Mouse (Mus musculus): ENCODE results near the gene Rarres1. TPM values are rescaled to one million over a fixed set of nuclear protein-coding genes. Genes with fewer than 3 reads are reported as not detected.

The Rarres1 gene
- total and polyA plus RNA-seq, 2 experiments from 2014 or later, result 0.58 to 2.7 TPM

- no peak overlapping the region for H3K4me2 ChIP-seq (ENCODE audit: low read depth, low read length)
- H3K27me3 ChIP-seq (ENCODE audit: insufficient read depth, low read length), result no peaks in the 10 kb centered on the region
- 44% methylated on average over 4 of the region's 4 CpGs for WGBS
- no peaks in the 10 kb centered on the region for H3K9me3 ChIP-seq (ENCODE audit: low read length)
- peak; percentile 53 for DNase-seq (ENCODE audit: low spot score)
- H3K9ac ChIP-seq (replicated peaks; ENCODE audit: low read length), result no peak overlapping the region
- peak; percentile 44; the same call in 1 of the 2 replicates for ATAC-seq
- no peaks in the 10 kb centered on the region for H3K36me3 ChIP-seq (ENCODE audit: insufficient read depth, low read length)
- TF ChIP-seq CTCF (IDR thresholded peaks at IDR 0.05; ENCODE audit: low read depth), result no peak
- H3K4me3 ChIP-seq (ENCODE audit: low read length), result no peak overlapping the region
- H3K4me1 ChIP-seq (ENCODE audit: insufficient read depth, low read length), result no peaks in the 10 kb centered on the region
- no peak overlapping the region for H3K27ac ChIP-seq
Measured at GRCm38 (mm10) chr3:67553281-67553680, 38.0 kb upstream of the Rarres1 start.

GRCm38 (mm10) chr3:67551193-67551592 is 35.9 kb upstream of the Rarres1 start:
- DNase-seq (ENCODE audit: low spot score) (no peak), ATAC-seq (no peak)
- no peak overlapping the region for H3K4me3 ChIP-seq (ENCODE audit: low read length)
- no peak overlapping the region for H3K4me2 ChIP-seq (ENCODE audit: low read depth, low read length)
- no peaks in the 10 kb centered on the region for H3K36me3 ChIP-seq (ENCODE audit: insufficient read depth, low read length)
- H3K4me1 ChIP-seq (ENCODE audit: insufficient read depth, low read length), result no peaks in the 10 kb centered on the region
- H3K27ac ChIP-seq, result no peak overlapping the region
- H3K9me3 ChIP-seq (ENCODE audit: low read length), result no peaks in the 10 kb centered on the region
- H3K27me3 ChIP-seq (ENCODE audit: insufficient read depth, low read length), result no peaks in the 10 kb centered on the region
- no peak for TF ChIP-seq CTCF (IDR thresholded peaks at IDR 0.05; ENCODE audit: low read depth)
- WGBS, result 64% methylated on average over 3 of the region's 3 CpGs
- H3K9ac ChIP-seq (replicated peaks; ENCODE audit: low read length), result no peak overlapping the region

- Histone ChIP-seq H3K4me1 (ENCODE audit: insufficient read depth, low read length) (no peaks in the 10 kb centered on the region), H3K27ac (no peak overlapping the region), H3K9me3 (ENCODE audit: low read length) (no peaks in the 10 kb centered on the region), H3K4me3 (ENCODE audit: low read length) (no peak overlapping the region), H3K36me3 (ENCODE audit: insufficient read depth, low read length) (no peaks in the 10 kb centered on the region), H3K27me3 (ENCODE audit: insufficient read depth, low read length) (no peaks in the 10 kb centered on the region), H3K9ac (replicated peaks; ENCODE audit: low read length) (no peak overlapping the region), H3K4me2 (ENCODE audit: low read depth, low read length) (no peak overlapping the region)
- DNase-seq (ENCODE audit: low spot score) (no peak), ATAC-seq (no peak)
- no peak for TF ChIP-seq CTCF (IDR thresholded peaks at IDR 0.05; ENCODE audit: low read depth)
- 81% methylated on average over 8 of the region's 8 CpGs for WGBS
Measured at GRCm38 (mm10) chr3:67543630-67544029, 28.3 kb upstream of the Rarres1 start.

GRCm38 (mm10) chr3:67524768-67525167 is 9.4 kb upstream of the Rarres1 start:
- TF ChIP-seq CTCF (IDR thresholded peaks at IDR 0.05; ENCODE audit: low read depth), result no peak
- Histone ChIP-seq H3K27ac (no peak overlapping the region), H3K9me3 (ENCODE audit: low read length) (no peaks in the 10 kb centered on the region), H3K4me2 (ENCODE audit: low read depth, low read length) (no peak overlapping the region), H3K36me3 (ENCODE audit: insufficient read depth, low read length) (no peaks in the 10 kb centered on the region), H3K27me3 (ENCODE audit: insufficient read depth, low read length) (no peaks in the 10 kb centered on the region), H3K4me1 (ENCODE audit: insufficient read depth, low read length) (no peaks in the 10 kb centered on the region), H3K9ac (replicated peaks; ENCODE audit: low read length) (no peak overlapping the region), H3K4me3 (ENCODE audit: low read length) (no peak overlapping the region)
- no peak for DNase-seq (ENCODE audit: low spot score)
- no peak for ATAC-seq
- 88% methylated on average over 6 of the region's 6 CpGs for WGBS

GRCm38 (mm10) chr3:67522709-67523108 is 7.4 kb upstream of the Rarres1 start:
- ATAC-seq (no peak), DNase-seq (ENCODE audit: low spot score) (no peak)
- Histone ChIP-seq H3K4me3 (ENCODE audit: low read length) (no peak overlapping the region), H3K27ac (no peak overlapping the region), H3K9me3 (ENCODE audit: low read length) (no peaks in the 10 kb centered on the region), H3K9ac (replicated peaks; ENCODE audit: low read length) (no peak overlapping the region), H3K4me2 (ENCODE audit: low read depth, low read length) (no peak overlapping the region), H3K27me3 (ENCODE audit: insufficient read depth, low read length) (no peaks in the 10 kb centered on the region), H3K36me3 (ENCODE audit: insufficient read depth, low read length) (no peaks in the 10 kb centered on the region), H3K4me1 (ENCODE audit: insufficient read depth, low read length) (no peaks in the 10 kb centered on the region)
- TF ChIP-seq CTCF (IDR thresholded peaks at IDR 0.05; ENCODE audit: low read depth), result no peak
- WGBS, result 87% methylated on average over 8 of the region's 8 CpGs

- H3K27ac ChIP-seq, result no peak overlapping the region
- WGBS, result 94% methylated on average over 5 of the region's 5 CpGs
- ATAC-seq (no peak), DNase-seq (ENCODE audit: low spot score) (no peak)
- no peaks in the 10 kb centered on the region for H3K4me1 ChIP-seq (ENCODE audit: insufficient read depth, low read length)
- H3K4me2 ChIP-seq (ENCODE audit: low read depth, low read length), result no peak overlapping the region
- TF ChIP-seq CTCF (IDR thresholded peaks at IDR 0.05; ENCODE audit: low read depth), result no peak
- H3K4me3 ChIP-seq (ENCODE audit: low read length), result no peak overlapping the region
- no peaks in the 10 kb centered on the region for H3K9me3 ChIP-seq (ENCODE audit: low read length)
- no peaks in the 10 kb centered on the region for H3K36me3 ChIP-seq (ENCODE audit: insufficient read depth, low read length)
- H3K9ac ChIP-seq (replicated peaks; ENCODE audit: low read length), result no peak overlapping the region
- H3K27me3 ChIP-seq (ENCODE audit: insufficient read depth, low read length), result no peaks in the 10 kb centered on the region
Measured at GRCm38 (mm10) chr3:67520568-67521143, 5.3 kb upstream of the Rarres1 start.

- Histone ChIP-seq H3K27ac (no peak overlapping the region), H3K9ac (replicated peaks; ENCODE audit: low read length) (peak overlapping the region; percentile 50), H3K9me3 (ENCODE audit: low read length) (no peaks in the 10 kb centered on the region), H3K36me3 (ENCODE audit: insufficient read depth, low read length) (no peaks in the 10 kb centered on the region), H3K4me3 (ENCODE audit: low read length) (peak overlapping the region; percentile 58), H3K27me3 (ENCODE audit: insufficient read depth, low read length) (no peaks in the 10 kb centered on the region), H3K4me2 (ENCODE audit: low read depth, low read length) (peak overlapping the region; percentile 99), H3K4me1 (ENCODE audit: insufficient read depth, low read length) (no peaks in the 10 kb centered on the region)
- TF ChIP-seq CTCF (IDR thresholded peaks at IDR 0.05; ENCODE audit: low read depth), result no peak
- ATAC-seq (peak; percentile 64), DNase-seq (ENCODE audit: low spot score) (peak; percentile 48)
- WGBS, result 5% methylated on average over 40 of the region's 40 CpGs
Measured at GRCm38 (mm10) chr3:67514801-67515273, 486 bp downstream of the Rarres1 start.
